Mouse (Mus musculus) intestine, postnatal 0 days (tissue): ENCODE data around the gene Kat2b. TPM values are rescaled to one million over a fixed set of nuclear protein-coding genes. Genes with fewer than 3 reads are reported as not detected.
A peak's percentile ranks its signal among the peaks of the same experiment; 100 is the strongest.

Experiments used
- ATAC-seq: fragments of 200-750 bp; cut with Nextera tagmentation; 2 replicates; pipeline ENCODE4 v1.8.0; 2017; ENCODE audit warnings: mild to moderate bottlenecking, moderate TSS enrichment, moderate library complexity
- H3K27ac ChIP-seq: fragments of 300-500 bp; sonication (generic); 2 replicates; pipeline ENCODE4 v1.5.1; 2014; ENCODE audit warnings: mild to moderate bottlenecking, low read depth, low read length, moderate library complexity
- H3K27me3 ChIP-seq: fragments of 300-500 bp; sonication (generic); replicated peaks from 2 replicates; pipeline ENCODE4 v1.6.1; 2014; ENCODE audit warnings: low read length, mixed read lengths; ENCODE audit not compliant: control insufficient read depth, insufficient read depth
- H3K36me3 ChIP-seq: fragments of 300-500 bp; sonication (generic); 2 replicates; pipeline ENCODE4 v1.6.1; 2014; ENCODE audit warnings: mild to moderate bottlenecking, moderate library complexity; ENCODE audit not compliant: control insufficient read depth, insufficient read depth
- H3K4me1 ChIP-seq: fragments of 300-500 bp; sonication (generic); replicated peaks from 2 replicates; pipeline ENCODE4 v1.6.1; 2014; ENCODE audit warnings: antibody characterized with exemption, low read length, mixed read lengths; ENCODE audit not compliant: control insufficient read depth, insufficient read depth
- H3K4me2 ChIP-seq: fragments of 300-500 bp; sonication (generic); replicated peaks from 2 replicates; pipeline ENCODE4 v1.6.1; 2014; ENCODE audit warnings: low read depth, mild to moderate bottlenecking, moderate library complexity
- H3K4me3 ChIP-seq: fragments of 300-500 bp; sonication (generic); 2 replicates; pipeline ENCODE4 v1.5.1; 2014; ENCODE audit warnings: low read depth, low read length
- H3K9ac ChIP-seq: fragments of 300-500 bp; sonication (generic); 2 replicates; pipeline ENCODE4 v1.6.1; 2014; ENCODE audit warnings: mild to moderate bottlenecking, low read depth, low read length
- H3K9me3 ChIP-seq: fragments of 300-500 bp; sonication (generic); 2 replicates; pipeline ENCODE4 v1.6.1; 2016; ENCODE audit warnings: mixed run types; ENCODE audit not compliant: control insufficient read depth
- CTCF ChIP-seq: sonication (generic); IDR thresholded peaks from 2 replicates; pipeline ENCODE4 v1.5.1; 2016; ENCODE audit warnings: low read depth, mild to moderate bottlenecking, control low read depth, antibody characterized with exemption, moderate library complexity
- WGBS: fragments of 180-500 bp; shearing (Covaris S2); extraction: QIAGEN DNeasy Blood & Tissue Kit; methylation state at CpG from one replicate; pipeline ENCODE4 v1.1.7; 2014; 5-methylcytosine and 5-hydroxymethylcytosine counted together
- polyA plus RNA-seq: library from polyadenylated mRNA; unstranded; fragments of >200 nt; fragmentation: Nextera tagmentation; extraction: Ambion mirVana; gene quantifications from 2 replicates; pipeline ENCODE4 v1.2.1, GENCODE M21; 2015

The Kat2b gene
- polyA plus RNA-seq, 1 experiment from 2014 or later, result 5.9 TPM

GRCm38 (mm10) chr17:53559646-53560045, 7.0 kb upstream of the Kat2b start:
- Histone ChIP-seq H3K27me3 (no peaks in the 10 kb centered on the region), H3K4me2 (no peak overlapping the region), H3K4me1 (no peaks in the 10 kb centered on the region), H3K36me3 (no peaks in the 10 kb centered on the region), H3K9me3 (no peaks in the 10 kb centered on the region), H3K27ac (no peak overlapping the region), H3K4me3 (no peak overlapping the region), H3K9ac (no peak overlapping the region)
- no peak for ATAC-seq
- 90% methylated on average over 5 of the region's 5 CpGs for WGBS
- TF ChIP-seq CTCF, result no peak

DNA sequence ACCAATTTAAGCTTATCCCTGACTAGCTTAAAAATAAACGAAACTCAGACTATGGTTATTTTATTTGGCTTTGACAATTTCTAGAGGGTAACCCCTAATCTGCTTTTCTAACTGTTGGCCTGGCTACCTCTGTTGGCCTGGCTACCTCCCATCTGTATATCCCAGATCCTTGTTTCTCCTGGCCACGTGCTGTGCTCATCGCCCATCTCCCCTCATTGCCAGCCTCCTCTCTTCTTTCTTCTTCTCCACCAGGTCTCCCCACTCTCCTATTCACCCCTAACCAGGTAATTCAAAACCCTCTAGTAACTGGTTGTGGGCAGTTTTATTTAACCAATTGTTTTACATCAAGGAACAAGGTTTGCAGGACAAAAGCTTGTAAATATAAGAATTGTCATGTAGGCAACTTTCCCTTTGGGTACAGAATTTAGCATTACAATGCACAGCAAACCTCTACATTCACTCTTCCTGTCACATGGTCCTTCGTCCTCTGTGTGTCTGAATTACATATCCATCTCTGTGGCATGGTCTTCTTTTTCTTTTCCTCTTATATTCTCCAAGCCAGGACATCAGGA, 5.1 kb upstream of the Kat2b start:
- H3K27ac ChIP-seq, result no peak overlapping the region
- TF ChIP-seq CTCF, result no peak
- no peak overlapping the region for H3K4me3 ChIP-seq
- H3K9ac ChIP-seq, result no peak overlapping the region
- no peaks in the 10 kb centered on the region for H3K9me3 ChIP-seq
- no peaks in the 10 kb centered on the region for H3K27me3 ChIP-seq
- no peak for ATAC-seq
- no peak overlapping the region for H3K4me2 ChIP-seq
- 89% methylated on average over 4 of the region's 4 CpGs for WGBS
- H3K4me1 ChIP-seq, result no peaks in the 10 kb centered on the region
- H3K36me3 ChIP-seq, result no peaks in the 10 kb centered on the region

DNA sequence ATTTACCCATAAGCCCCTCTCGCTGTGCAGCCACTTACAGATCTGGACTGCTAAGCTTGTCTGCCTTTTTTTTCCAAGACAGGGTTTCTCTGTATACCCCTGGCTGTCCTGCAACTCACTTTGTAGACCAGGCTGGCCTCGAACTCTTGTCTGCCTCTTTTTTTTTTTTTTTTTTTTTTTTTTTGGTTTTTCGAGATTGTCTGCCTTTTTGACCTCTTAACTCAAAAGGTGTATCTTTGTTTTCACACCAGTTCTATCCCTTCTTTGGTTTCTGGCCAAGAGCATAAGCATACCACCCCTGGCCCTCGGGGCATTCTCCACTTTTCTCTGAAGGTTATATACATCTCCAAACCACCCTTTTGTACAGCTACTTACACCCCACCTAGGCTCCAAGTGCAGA, 1.8 kb upstream of the Kat2b start:
- no peaks in the 10 kb centered on the region for H3K27me3 ChIP-seq
- TF ChIP-seq CTCF, result no peak
- H3K9me3 ChIP-seq, result no peaks in the 10 kb centered on the region
- no peak overlapping the region for H3K27ac ChIP-seq
- ATAC-seq, result no peak
- no peak overlapping the region for H3K4me3 ChIP-seq
- H3K4me1 ChIP-seq, result peaks cover 9% of the 10 kb centered on the region
- H3K4me2 ChIP-seq, result no peak overlapping the region
- no peaks in the 10 kb centered on the region for H3K36me3 ChIP-seq
- WGBS, result 84% methylated on average over 4 of the region's 4 CpGs
- H3K9ac ChIP-seq, result no peak overlapping the region

GRCm38 (mm10) chr17:53566919-53567345, 271 bp downstream of the Kat2b start:
- H3K27me3 ChIP-seq, result no peaks in the 10 kb centered on the region
- peak overlapping the region; percentile 84 for H3K4me3 ChIP-seq
- peaks cover 11% of the 10 kb centered on the region for H3K4me1 ChIP-seq
- no peaks in the 10 kb centered on the region for H3K36me3 ChIP-seq
- ATAC-seq, result peak; percentile 68
- H3K27ac ChIP-seq, result peak overlapping the region; percentile 97
- TF ChIP-seq CTCF, result peak; percentile 49
- WGBS, result 0% methylated on average over 28 of the region's 51 CpGs
- peak overlapping the region; percentile 98 for H3K4me2 ChIP-seq
- H3K9ac ChIP-seq, result peak overlapping the region; percentile 93
- no peaks in the 10 kb centered on the region for H3K9me3 ChIP-seq

DNA sequence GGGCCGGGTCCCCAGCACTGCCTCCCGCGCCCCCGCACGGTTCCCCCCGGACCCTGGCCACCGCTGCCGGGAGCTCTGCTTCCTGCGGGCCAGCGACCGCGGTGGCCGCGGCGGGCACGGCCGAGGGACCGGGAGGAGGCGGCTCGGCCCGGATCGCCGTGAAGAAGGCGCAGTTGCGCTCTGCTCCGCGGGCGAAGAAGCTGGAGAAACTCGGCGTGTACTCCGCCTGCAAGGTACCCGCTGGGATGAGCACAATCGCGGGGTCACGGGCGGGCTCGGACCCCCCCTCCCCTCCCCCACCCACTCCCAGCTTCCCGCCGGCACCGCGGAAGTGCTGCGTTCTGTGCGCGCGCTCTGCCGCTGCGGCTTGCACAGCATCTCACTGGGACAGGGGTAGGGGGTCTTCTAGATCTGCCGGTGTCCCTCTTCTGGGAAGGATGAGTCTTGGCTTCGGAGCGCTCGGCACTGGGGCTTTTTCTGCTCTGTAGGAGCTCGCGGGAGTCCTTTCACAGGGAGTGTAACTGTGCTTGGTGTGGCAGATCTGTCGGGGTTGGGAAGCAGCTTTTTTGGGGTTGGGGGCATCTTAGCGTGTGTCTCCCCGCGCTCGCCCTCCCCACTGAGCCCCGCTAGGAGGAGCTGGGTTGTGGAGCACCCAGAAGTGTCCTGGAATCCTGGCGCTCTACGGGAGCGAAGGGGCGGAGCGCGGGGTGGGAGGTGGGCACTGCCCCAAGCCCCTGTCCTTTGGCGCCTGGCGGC, 863 bp downstream of the Kat2b start:
- WGBS, result under 1% methylated on average over 60 of the region's 67 CpGs
- Histone ChIP-seq H3K27ac (peak overlapping the region; percentile 97), H3K9me3 (no peaks in the 10 kb centered on the region), H3K27me3 (no peaks in the 10 kb centered on the region), H3K4me2 (peak overlapping the region; percentile 98), H3K9ac (peak overlapping the region; percentile 93), H3K4me1 (peaks cover 11% of the 10 kb centered on the region), H3K4me3 (peak overlapping the region; percentile 84), H3K36me3 (no peaks in the 10 kb centered on the region)
- peak; percentile 53 for TF ChIP-seq CTCF
- peak; percentile 58 for ATAC-seq

DNA sequence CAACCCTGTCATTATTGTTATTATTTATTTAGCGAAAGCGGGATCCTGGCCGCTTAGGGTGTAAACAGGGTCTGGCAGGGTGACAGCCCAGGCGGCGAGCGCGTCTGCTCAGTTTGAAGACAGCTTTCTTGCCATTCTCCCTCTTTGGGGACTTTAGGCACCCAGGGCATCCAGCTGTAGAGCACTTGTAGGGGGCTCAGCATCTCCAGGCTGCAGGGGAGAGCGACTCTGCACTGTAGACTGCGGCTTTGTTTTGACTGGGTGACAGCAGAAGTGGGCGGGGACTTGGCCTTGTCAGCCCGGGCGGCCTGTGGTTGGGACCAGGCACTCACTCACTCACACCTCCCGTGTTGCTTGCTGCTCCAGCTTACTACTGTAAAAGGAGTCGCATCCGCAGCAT, 1.5 kb downstream of the Kat2b start:
- peak overlapping the region; percentile 98 for H3K4me2 ChIP-seq
- peak; percentile 58 for ATAC-seq
- WGBS, result under 1% methylated on average over 15 of the region's 15 CpGs
- H3K27ac ChIP-seq, result peak overlapping the region; percentile 97; the same call in 1 of the 2 replicates
- TF ChIP-seq CTCF, result no peak
- H3K4me3 ChIP-seq, result peak overlapping the region; percentile 84
- H3K4me1 ChIP-seq, result peaks cover 11% of the 10 kb centered on the region
- no peaks in the 10 kb centered on the region for H3K36me3 ChIP-seq
- H3K9ac ChIP-seq, result peak overlapping the region; percentile 93
- no peaks in the 10 kb centered on the region for H3K9me3 ChIP-seq
- no peaks in the 10 kb centered on the region for H3K27me3 ChIP-seq
